Mouse (Mus musculus) CD4-positive naive resting alpha-beta T cell, adult 57 days (primary cell): ENCODE measurements around the gene Klk1b22. TPM values are rescaled to one million over a fixed set of nuclear protein-coding genes. Genes with fewer than 3 reads are reported as not detected.

Experiments
- total RNA-seq: library from RNA; stranded (reverse); gene quantifications from one replicate; pipeline ENCODE4 v1.2.4, GENCODE M21; 2023

Klk1b22 gene
- total RNA-seq: not detected

DNA sequence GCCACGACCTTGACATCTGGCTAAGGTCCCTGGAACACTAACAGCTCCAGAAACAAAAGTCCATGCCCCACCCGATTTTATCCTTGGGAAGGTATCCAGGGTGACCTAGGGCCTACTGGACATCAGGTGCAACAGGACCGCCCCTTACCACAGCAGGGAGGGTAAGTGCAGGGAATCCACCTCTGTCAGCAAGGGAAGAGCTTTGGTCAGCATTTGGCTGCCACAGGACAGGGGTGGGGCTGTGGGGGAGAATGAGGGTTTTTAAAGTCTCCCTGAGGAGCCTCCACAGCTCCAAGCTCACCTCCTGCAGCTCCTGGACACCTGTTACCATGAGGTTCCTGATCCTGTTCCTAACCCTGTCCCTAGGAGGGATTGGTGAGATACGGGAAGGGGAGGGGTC is at the start of gene Klk1b22:
Gene Klk1b22 (plus strand): TSS at position 301 of the 400 bp plus-strand sequence.

DNA sequence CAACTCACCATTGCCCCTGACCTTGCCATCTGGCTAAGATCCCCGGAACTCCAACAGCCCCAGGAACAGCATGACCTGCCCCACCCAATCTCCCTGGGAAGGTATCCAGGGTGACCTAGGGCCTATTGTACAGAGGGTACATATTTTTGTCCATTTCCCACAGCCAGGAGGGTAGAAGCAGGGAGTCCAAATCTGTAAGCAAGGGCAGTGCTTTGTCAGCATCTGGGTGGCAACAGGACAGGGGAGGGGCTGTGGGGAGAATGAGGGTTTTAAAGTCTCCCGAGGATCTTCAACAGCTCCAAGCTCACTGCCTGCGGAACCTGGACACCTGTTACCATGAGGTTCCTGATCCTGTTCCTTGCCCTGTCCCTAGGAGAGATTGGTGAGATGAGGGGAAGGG is 10.4 kb upstream of the Klk1b22 start, which contains the start of gene Klk1b21:
Gene Klk1b21 (plus strand): TSS at position 301 of the 400 bp plus-strand sequence.

GRCm38 (mm10) chr7:44136467-44136866 is 24.0 kb downstream of the Klk1b22 start, which contains the start of gene Klk1b16:
Gene Klk1b16 (plus strand): TSS chr7:44136767.

Other genes with a start within 250 kb of the Klk1b22 start
- gene Klk4, start 231.5 kb upstream of the Klk1b22 start, total RNA-seq: not detected
- gene Klk15, start 178.9 kb upstream of the Klk1b22 start, total RNA-seq: not detected
- not detected for gene Klk1b8, start 162.0 kb upstream of the Klk1b22 start, total RNA-seq
- gene Klk1b1, start 145.9 kb upstream of the Klk1b22 start, total RNA-seq: not detected
- gene Klk1b9, start 136.6 kb upstream of the Klk1b22 start, total RNA-seq: not detected
- gene Klk1b11, start 116.8 kb upstream of the Klk1b22 start, total RNA-seq: not detected
- gene Klk1b26, start 100.5 kb upstream of the Klk1b22 start, total RNA-seq: not detected
- not detected for gene Klk1b27, start 60.4 kb upstream of the Klk1b22 start, total RNA-seq
- not detected for gene Klk1b21, start 10.3 kb upstream of the Klk1b22 start, total RNA-seq
- not detected for gene Klk1b16, start 24.1 kb downstream of the Klk1b22 start, total RNA-seq
- gene Klk1b24, start 75.6 kb downstream of the Klk1b22 start, total RNA-seq: not detected
- gene Klk1b3, start 85.5 kb downstream of the Klk1b22 start, total RNA-seq: not detected
- not detected for gene Klk1b4, start 94.8 kb downstream of the Klk1b22 start, total RNA-seq
- gene Klk1b5, start 103.3 kb downstream of the Klk1b22 start, total RNA-seq: not detected
- not detected for gene Klk1, start 112.7 kb downstream of the Klk1b22 start, total RNA-seq
- not detected for gene Gm36864, start 123.5 kb downstream of the Klk1b22 start, total RNA-seq
- 3.6 TPM for gene 1700028J19Rik, start 134.0 kb downstream of the Klk1b22 start, total RNA-seq
- gene 2410002F23Rik, start 134.0 kb downstream of the Klk1b22 start, total RNA-seq: 184 TPM
- gene Acp4, start 144.7 kb downstream of the Klk1b22 start, total RNA-seq: not detected
- not detected for gene Gm15517, start 148.8 kb downstream of the Klk1b22 start, total RNA-seq
- gene Clec11a, start 194.2 kb downstream of the Klk1b22 start, total RNA-seq: 1.5 TPM
- gene Shank1, start 197.6 kb downstream of the Klk1b22 start, total RNA-seq: 1.8 TPM